Mouse (Mus musculus) intestine, embryonic 14.5 days (tissue): ENCODE measurements around the gene Ust. TPM values are rescaled to one million over a fixed set of nuclear protein-coding genes. Genes with fewer than 3 reads are reported as not detected.
A peak's percentile ranks its signal among the peaks of the same experiment; 100 is the strongest.

Experiments used
- ATAC-seq: fragments of 200-750 bp; cut with Nextera tagmentation; replicated peaks from 2 replicates; pipeline ENCODE4 v1.8.0; 2017; ENCODE audit warnings: low read depth, moderate number of reproducible peaks, moderate TSS enrichment, moderate library complexity; ENCODE audit not compliant: low FRiP score, low TSS enrichment
- DNase-seq: peaks from one replicate; pipeline ENCODE4 v3.0.0-alpha.2; 2018; ENCODE audit warnings: low spot score
- H3K27ac ChIP-seq: fragments of 300-500 bp; sonication (generic); 2 replicates; pipeline ENCODE4 v1.5.1; 2014; ENCODE audit warnings: low read depth, mild to moderate bottlenecking, control low read depth
- H3K27me3 ChIP-seq: fragments of 300-500 bp; sonication (generic); replicated peaks from 2 replicates; pipeline ENCODE4 v1.6.1; 2014; ENCODE audit warnings: low read length, control low read depth; ENCODE audit not compliant: control insufficient read depth, insufficient read depth
- H3K36me3 ChIP-seq: fragments of 300-500 bp; sonication (generic); 2 replicates; pipeline ENCODE4 v1.6.1; 2014; ENCODE audit warnings: low read length, control low read depth; ENCODE audit not compliant: control insufficient read depth, insufficient read depth
- H3K4me1 ChIP-seq: fragments of 300-500 bp; sonication (generic); replicated peaks from 2 replicates; pipeline ENCODE4 v1.6.1; 2014; ENCODE audit warnings: low read length, control low read depth, mixed read lengths; ENCODE audit not compliant: control insufficient read depth, insufficient read depth
- H3K4me2 ChIP-seq: fragments of 300-500 bp; sonication (generic); 2 replicates; pipeline ENCODE4 v1.6.1; 2014; ENCODE audit warnings: low read length
- H3K4me3 ChIP-seq: fragments of 300-500 bp; sonication (generic); 2 replicates; pipeline ENCODE4 v1.5.1; 2014; ENCODE audit warnings: low read depth, low read length, control low read depth, mixed read lengths
- H3K9ac ChIP-seq: fragments of 300-500 bp; sonication (generic); 2 replicates; pipeline ENCODE4 v1.6.1; 2014; ENCODE audit warnings: mild to moderate bottlenecking, low read length
- H3K9me3 ChIP-seq: fragments of 300-500 bp; sonication (generic); 2 replicates; pipeline ENCODE4 v1.6.1; 2016; ENCODE audit warnings: low read length, control low read depth; ENCODE audit not compliant: control insufficient read depth
- WGBS: fragments of 180-500 bp; shearing (Covaris S2); extraction: QIAGEN DNeasy Blood & Tissue Kit; methylation state at CpG from one replicate; pipeline ENCODE4 v1.1.7; 2014; 5-methylcytosine and 5-hydroxymethylcytosine counted together
- polyA plus RNA-seq: library from polyadenylated mRNA; unstranded; fragments of >200 nt; fragmentation: Nextera tagmentation; extraction: Ambion mirVana; gene quantifications from 2 replicates; pipeline ENCODE4 v1.2.1, GENCODE M21; 2014

Gene Ust
- polyA plus RNA-seq, 1 experiment from 2014 or later = 4.8 TPM

DNA sequence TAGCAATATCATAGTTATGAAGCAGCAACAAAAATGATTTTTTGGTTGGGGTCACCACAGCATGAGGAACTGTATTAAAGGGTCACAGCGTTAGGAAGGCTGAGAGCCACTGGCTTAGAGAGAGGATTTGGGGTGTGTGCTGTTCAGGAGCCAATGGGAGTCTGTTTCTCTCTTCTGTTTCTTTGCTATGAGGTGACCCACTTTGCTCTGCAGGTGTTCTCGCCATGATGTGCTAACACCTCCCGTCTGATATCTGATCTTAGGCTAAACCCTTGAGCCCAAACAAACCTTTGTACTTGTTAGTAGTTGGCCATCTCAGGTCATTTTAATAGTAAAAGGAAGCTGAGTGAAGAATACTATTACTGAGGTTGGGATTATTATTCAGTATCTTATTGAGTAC is 292.0 kb downstream of the Ust start:
- ATAC-seq (no peak), DNase-seq (no peak)
- no peaks in the 10 kb centered on the region for H3K9me3 ChIP-seq
- no peaks in the 10 kb centered on the region for H3K4me1 ChIP-seq
- no peaks in the 10 kb centered on the region for H3K27me3 ChIP-seq
- H3K9ac ChIP-seq = no peak overlapping the region
- no peak overlapping the region for H3K4me3 ChIP-seq
- 72% methylated on average over 3 of the region's 3 CpGs for WGBS
- no peak overlapping the region for H3K4me2 ChIP-seq
- H3K27ac ChIP-seq = no peak overlapping the region
- no peaks in the 10 kb centered on the region for H3K36me3 ChIP-seq

GRCm38 (mm10) chr10:8224641-8225040 is 294.0 kb downstream of the Ust start:
- ATAC-seq = no peak
- Histone ChIP-seq H3K4me3 (no peak overlapping the region), H3K4me2 (no peak overlapping the region), H3K36me3 (no peaks in the 10 kb centered on the region), H3K4me1 (no peaks in the 10 kb centered on the region), H3K9ac (no peak overlapping the region), H3K9me3 (no peaks in the 10 kb centered on the region), H3K27me3 (no peaks in the 10 kb centered on the region), H3K27ac (no peak overlapping the region)
- DNase-seq = no peak
- 77% methylated on average over 2 of the region's 2 CpGs for WGBS

GRCm38 (mm10) chr10:8224046-8224445 is 294.6 kb downstream of the Ust start:
- Histone ChIP-seq H3K4me1 (no peaks in the 10 kb centered on the region), H3K4me2 (no peak overlapping the region), H3K9me3 (no peaks in the 10 kb centered on the region), H3K27ac (no peak overlapping the region), H3K36me3 (no peaks in the 10 kb centered on the region), H3K27me3 (no peaks in the 10 kb centered on the region), H3K9ac (no peak overlapping the region), H3K4me3 (no peak overlapping the region)
- no peak for DNase-seq
- 71% methylated on average over 8 of the region's 8 CpGs for WGBS
- no peak for ATAC-seq

DNA sequence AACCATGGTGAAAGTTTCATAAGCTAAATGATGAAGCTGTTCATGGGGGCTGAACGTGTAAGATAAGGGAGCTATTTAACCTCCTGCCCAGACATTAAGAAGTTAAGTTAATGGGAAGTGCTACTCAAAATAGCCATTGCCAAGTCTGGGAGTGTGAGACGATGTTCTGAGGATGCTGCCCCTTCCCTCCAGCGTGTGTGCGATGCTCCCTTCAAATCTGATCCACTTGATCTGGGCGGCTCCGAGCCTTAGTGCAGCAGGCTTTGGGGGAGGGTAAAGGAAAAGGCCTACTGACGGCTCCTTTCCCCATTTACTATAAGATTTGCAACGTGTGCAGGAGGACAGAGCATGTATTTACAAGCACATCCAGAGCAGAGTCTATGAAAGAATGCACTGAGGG is 301.7 kb downstream of the Ust start:
- Histone ChIP-seq H3K4me1 (peaks cover 18% of the 10 kb centered on the region), H3K27ac (no peak overlapping the region), H3K9me3 (no peaks in the 10 kb centered on the region), H3K27me3 (no peaks in the 10 kb centered on the region), H3K36me3 (no peaks in the 10 kb centered on the region), H3K9ac (no peak overlapping the region), H3K4me3 (no peak overlapping the region), H3K4me2 (no peak overlapping the region)
- no peak for DNase-seq
- no peak for ATAC-seq
- WGBS = 27% methylated on average over 8 of the region's 8 CpGs

GRCm38 (mm10) chr10:8215181-8215580 is 303.4 kb downstream of the Ust start:
- no peak overlapping the region for H3K4me3 ChIP-seq
- no peaks in the 10 kb centered on the region for H3K9me3 ChIP-seq
- no peak overlapping the region for H3K27ac ChIP-seq
- no peak overlapping the region for H3K9ac ChIP-seq
- DNase-seq = no peak
- 95% methylated on average over 3 of the region's 3 CpGs for WGBS
- no peak overlapping the region for H3K4me2 ChIP-seq
- H3K4me1 ChIP-seq = peaks cover 18% of the 10 kb centered on the region
- H3K27me3 ChIP-seq = no peaks in the 10 kb centered on the region
- no peak for ATAC-seq
- H3K36me3 ChIP-seq = no peaks in the 10 kb centered on the region

- Histone ChIP-seq H3K9ac (no peak overlapping the region), H3K27me3 (no peaks in the 10 kb centered on the region), H3K4me3 (no peak overlapping the region), H3K27ac (peak overlapping the region; percentile 34; the same call in 1 of the 2 replicates), H3K4me1 (peaks cover 18% of the 10 kb centered on the region), H3K9me3 (no peaks in the 10 kb centered on the region), H3K36me3 (no peaks in the 10 kb centered on the region), H3K4me2 (peak overlapping the region; percentile 27)
- 12% methylated on average over 16 of the region's 16 CpGs for WGBS
- ATAC-seq = peak; percentile 64; the same call in 1 of the 2 replicates
- DNase-seq = peak; percentile 60
Measured at GRCm38 (mm10) chr10:8213906-8214421, 304.7 kb downstream of the Ust start.

DNA sequence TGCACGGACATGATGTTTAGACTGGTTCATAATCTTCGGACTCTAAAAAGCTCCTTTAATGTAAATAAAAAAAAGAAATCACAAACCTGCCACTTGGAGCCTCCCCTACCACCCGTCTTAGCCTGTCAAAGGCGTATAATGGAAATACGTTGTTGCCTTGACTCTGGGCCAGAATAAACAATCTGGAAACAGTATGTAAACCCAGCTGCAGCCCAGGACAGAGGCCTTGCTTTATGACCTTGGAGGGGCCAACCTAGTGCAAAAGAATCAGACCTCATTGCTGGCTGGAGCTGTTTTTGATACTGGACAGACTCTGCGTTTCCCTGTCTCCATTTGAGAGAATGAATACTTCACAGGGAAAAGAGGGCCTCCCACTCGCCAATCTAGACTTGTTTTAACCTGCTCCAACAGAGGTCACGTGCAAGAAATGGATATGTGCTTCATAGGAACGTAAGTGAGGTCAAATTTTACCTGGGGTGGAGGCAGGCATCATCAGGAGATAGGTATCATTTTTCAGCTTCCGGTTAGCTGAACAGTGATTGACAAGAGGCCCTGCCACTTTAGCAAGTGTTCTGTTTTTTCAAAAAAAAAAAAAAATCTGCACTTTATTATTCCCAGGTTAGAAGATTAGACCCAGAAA is 305.2 kb downstream of the Ust start:
- no peak for DNase-seq
- Histone ChIP-seq H3K27ac (peak overlapping the region; percentile 34; the same call in 1 of the 2 replicates), H3K36me3 (no peaks in the 10 kb centered on the region), H3K9ac (no peak overlapping the region), H3K27me3 (no peaks in the 10 kb centered on the region), H3K9me3 (no peaks in the 10 kb centered on the region), H3K4me3 (no peak overlapping the region), H3K4me2 (peak overlapping the region; percentile 27), H3K4me1 (peaks cover 18% of the 10 kb centered on the region)
- ATAC-seq = 0 out of 2 replicates have a peak, but pooled peaks have one; percentile 66
- 23% methylated on average over 10 of the region's 10 CpGs for WGBS

- no peak overlapping the region for H3K4me3 ChIP-seq
- no peak for DNase-seq
- ATAC-seq = no peak
- 53% methylated on average over 11 of the region's 11 CpGs for WGBS
- H3K9ac ChIP-seq = no peak overlapping the region
- H3K9me3 ChIP-seq = no peaks in the 10 kb centered on the region
- no peaks in the 10 kb centered on the region for H3K36me3 ChIP-seq
- no peak overlapping the region for H3K27ac ChIP-seq
- no peak overlapping the region for H3K4me2 ChIP-seq
- no peaks in the 10 kb centered on the region for H3K27me3 ChIP-seq
- H3K4me1 ChIP-seq = peaks cover 18% of the 10 kb centered on the region
Measured at GRCm38 (mm10) chr10:8212611-8213226, 305.9 kb downstream of the Ust start.

DNA sequence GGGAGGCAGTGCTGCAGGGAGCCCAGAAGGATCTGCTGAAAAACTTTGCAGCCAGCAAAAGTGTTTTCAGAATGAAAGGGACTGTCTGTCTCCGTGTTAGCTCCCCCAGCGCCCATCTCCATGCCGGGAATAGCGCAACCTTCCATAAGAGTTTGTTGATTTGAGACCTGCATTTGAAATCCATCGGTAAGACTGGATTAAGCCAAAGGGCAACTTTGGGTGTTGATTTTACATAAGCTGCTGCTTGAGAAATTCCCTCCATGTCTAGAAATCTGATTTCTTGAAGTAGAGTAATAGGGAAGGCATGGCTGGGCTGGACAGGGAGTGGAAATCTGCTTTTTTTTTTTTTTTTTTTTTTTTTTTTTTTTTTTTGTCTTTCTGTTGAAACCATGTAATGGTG is 306.9 kb downstream of the Ust start:
- Histone ChIP-seq H3K27ac (no peak overlapping the region), H3K4me3 (no peak overlapping the region), H3K4me1 (peaks cover 18% of the 10 kb centered on the region), H3K9me3 (no peaks in the 10 kb centered on the region), H3K27me3 (no peaks in the 10 kb centered on the region), H3K36me3 (no peaks in the 10 kb centered on the region), H3K9ac (no peak overlapping the region), H3K4me2 (no peak overlapping the region)
- ATAC-seq (no peak), DNase-seq (no peak)
- 78% methylated on average over 5 of the region's 5 CpGs for WGBS
